Mouse (Mus musculus) thymus, adult 18-20 months (tissue): Measurements from ENCODE around the gene Gm11032.
A peak's percentile ranks its signal among the peaks of the same experiment; 100 is the strongest.
"Not testable (repeated sequence)": the region's sequence is repeated elsewhere in the genome, so short reads cannot be mapped to it uniquely, and the experiment has no call there.

Experiments
- DNase-seq, 2 experiments: peaks; one replicate each; pipeline ENCODE4 v3.0.0; 2022; ENCODE audit warnings: mixed read lengths in 2 of 2

The Gm11032 gene

GRCm38 (mm10) chr11:4627636-4628035 lies 7.8 kb downstream of the Gm11032 start:
- DNase-seq: no peak

GRCm38 (mm10) chr11:4629861-4630280 lies 10.0 kb downstream of the Gm11032 start:
- DNase-seq: no peak

GRCm38 (mm10) chr11:4633420-4633819 lies 13.6 kb downstream of the Gm11032 start:
- DNase-seq: no peak

- no peak for DNase-seq
Measured at GRCm38 (mm10) chr11:4634395-4634794, 14.5 kb downstream of the Gm11032 start.

GRCm38 (mm10) chr11:4636782-4637342 lies 17.0 kb downstream of the Gm11032 start:
- DNase-seq: no peak

GRCm38 (mm10) chr11:4637534-4638234 lies 17.8 kb downstream of the Gm11032 start, which contains the start of gene Ascc2:
Gene Ascc2, plus strand, starts transcription at chr11:4637747.
- DNase-seq: peak; percentile 83 to 86

- no peak for DNase-seq
Measured at GRCm38 (mm10) chr11:4638261-4638660, 18.4 kb downstream of the Gm11032 start.

- DNase-seq: no peak
Measured at GRCm38 (mm10) chr11:4641185-4641584, 21.3 kb downstream of the Gm11032 start.

GRCm38 (mm10) chr11:4643722-4644121 lies 23.9 kb downstream of the Gm11032 start:
- DNase-seq: no peak

GRCm38 (mm10) chr11:4645180-4645579 lies 25.3 kb downstream of the Gm11032 start:
- DNase-seq: not testable (repeated sequence)

- no peak for DNase-seq
Measured at GRCm38 (mm10) chr11:4646409-4646808, 26.5 kb downstream of the Gm11032 start.

- no peak for DNase-seq
Measured at GRCm38 (mm10) chr11:4659818-4660217, 40.0 kb downstream of the Gm11032 start.

- DNase-seq: no peak
Measured at GRCm38 (mm10) chr11:4660309-4661025, 40.6 kb downstream of the Gm11032 start.

GRCm38 (mm10) chr11:4661324-4661723 lies 41.5 kb downstream of the Gm11032 start:
- no peak for DNase-seq

GRCm38 (mm10) chr11:4661871-4662495 lies 42.1 kb downstream of the Gm11032 start:
- DNase-seq: no peak

GRCm38 (mm10) chr11:4662496-4662878 lies 42.6 kb downstream of the Gm11032 start:
- no peak for DNase-seq
